Mouse (Mus musculus) CH12.LX (cell line): ENCODE data around the gene Rnf123. TPM values are rescaled to one million over a fixed set of nuclear protein-coding genes. Genes with fewer than 3 reads are reported as not detected.
A peak's percentile ranks its signal among the peaks of the same experiment; 100 is the strongest.

Experiments used
- DNase-seq: peaks from one replicate; pipeline ENCODE4 v3.0.0-alpha.2; 2013; ENCODE audit errors: extremely low read depth
- H3K27ac ChIP-seq: 2 replicates; pipeline ENCODE4 v1.5.1; 2012; ENCODE audit warnings: low read depth, mild to moderate bottlenecking, control low read depth, moderate library complexity; ENCODE audit not compliant: insufficient read depth
- H3K27me3 ChIP-seq: replicated peaks from 2 replicates; pipeline ENCODE3; 2012; ENCODE audit warnings: inconsistent platforms
- H3K36me3 ChIP-seq, 2 experiments: replicated peaks in 1 of 2; 2 replicates each; pipeline versions ENCODE3 to v1.6.1; 2012; ENCODE audit warnings: inconsistent platforms in 1 of 2, low read length in 1 of 2, mild to moderate bottlenecking in 1 of 2, mixed read lengths in 1 of 2, moderate library complexity in 1 of 2; ENCODE audit not compliant: control insufficient read depth in 1 of 2, insufficient read depth in 1 of 2
- H3K4me1 ChIP-seq, 2 experiments: 2 replicates each; pipeline ENCODE4 v1.6.1; 2012; ENCODE audit warnings: inconsistent platforms in 1 of 2, moderate library complexity in 1 of 2; ENCODE audit not compliant: insufficient read depth in 2 of 2, control insufficient read depth in 1 of 2
- H3K4me2 ChIP-seq: 2 replicates; pipeline ENCODE4 v1.6.1; 2012; ENCODE audit warnings: low read depth, mild to moderate bottlenecking, control low read depth; ENCODE audit not compliant: poor library complexity, insufficient read depth, severe bottlenecking
- H3K4me3 ChIP-seq, 3 experiments: fragments of 150-350 bp in 1 of 3; sonication (generic) in 1 of 3; replicated peaks in 1 of 3; 2 replicates each; pipeline versions ENCODE3 to v1.5.1; 2011 to 2012; ENCODE audit warnings: low read depth in 2 of 3, low read length in 2 of 3, mild to moderate bottlenecking in 2 of 3, moderate library complexity in 2 of 3, control low read depth in 1 of 3, improper control_type of control experiment in 1 of 3, inconsistent platforms in 1 of 3, mixed read lengths in 1 of 3; ENCODE audit not compliant: poor library complexity in 1 of 3
- H3K79me2 ChIP-seq: replicated peaks from 2 replicates; pipeline ENCODE4 v1.6.1; 2012; ENCODE audit warnings: mild to moderate bottlenecking, moderate library complexity; ENCODE audit not compliant: control insufficient read depth, poor library complexity, insufficient read depth, severe bottlenecking; ENCODE audit errors: extremely low read depth
- H3K9ac ChIP-seq: 2 replicates; pipeline ENCODE4 v1.6.1; 2012; ENCODE audit warnings: low read depth, mild to moderate bottlenecking, control low read depth, moderate library complexity; ENCODE audit not compliant: insufficient read depth
- H3K9me3 ChIP-seq: replicated peaks from 2 replicates; pipeline ENCODE3; 2012; ENCODE audit warnings: low read length, inconsistent platforms, mixed read lengths
- BHLHE40 ChIP-seq: IDR thresholded peaks from 2 replicates; pipeline ENCODE4 v1.6.1; 2011; ENCODE audit warnings: mild to moderate bottlenecking, low read depth, low read length, improper control_type of control experiment
- CHD2 ChIP-seq: IDR thresholded peaks from 2 replicates; pipeline ENCODE4 v1.6.1; 2011; ENCODE audit warnings: low read length, improper control_type of control experiment
- CTCF ChIP-seq, 2 experiments: IDR thresholded peaks in 1 of 2; conservative IDR thresholded peaks in 1 of 2; 2 replicates each; pipeline ENCODE4 v1.5.1; 2011 to 2012; ENCODE audit warnings: low read depth in 2 of 2, low read length in 2 of 2, improper control_type of control experiment in 1 of 2, inconsistent platforms in 1 of 2, mild to moderate bottlenecking in 1 of 2, moderate library complexity in 1 of 2
- HCFC1 ChIP-seq: IDR thresholded peaks from 2 replicates; pipeline ENCODE4 v1.6.1; 2012; ENCODE audit warnings: low read depth, mild to moderate bottlenecking, inconsistent platforms, low read length, improper control_type of control experiment
- IRF4 ChIP-seq: IDR thresholded peaks from 2 replicates; pipeline ENCODE4 v1.6.1; 2014; ENCODE audit warnings: low read depth, mild to moderate bottlenecking, inconsistent platforms, low read length, improper control_type of control experiment
- MAFK ChIP-seq: IDR thresholded peaks from 2 replicates; pipeline ENCODE4 v1.6.1; 2011; ENCODE audit warnings: low read length, improper control_type of control experiment; ENCODE audit not compliant: insufficient replicate concordance
- MAX ChIP-seq: IDR thresholded peaks from 2 replicates; pipeline ENCODE4 v1.6.1; 2011; ENCODE audit warnings: low read length, improper control_type of control experiment
- MAZ ChIP-seq: IDR thresholded peaks from 2 replicates; pipeline ENCODE4 v1.6.1; 2012; ENCODE audit warnings: low read depth, mild to moderate bottlenecking, inconsistent platforms, low read length, improper control_type of control experiment, moderate library complexity
- NELFE ChIP-seq: IDR thresholded peaks from 2 replicates; pipeline ENCODE4 v1.6.1; 2011; ENCODE audit warnings: low read depth, low read length, improper control_type of control experiment
- RAD21 ChIP-seq: IDR thresholded peaks from 2 replicates; pipeline ENCODE4 v1.6.1; 2011; ENCODE audit warnings: low read depth, mild to moderate bottlenecking, low read length, improper control_type of control experiment, moderate library complexity
- RCOR1 ChIP-seq: conservative IDR thresholded peaks from 2 replicates; pipeline ENCODE4 v1.6.1; 2012; ENCODE audit warnings: low read depth, mild to moderate bottlenecking, inconsistent platforms, low read length, improper control_type of control experiment
- SIN3A ChIP-seq: IDR thresholded peaks from 2 replicates; pipeline ENCODE4 v1.6.1; 2012; ENCODE audit warnings: low read length, improper control_type of control experiment, inconsistent platforms
- TBP ChIP-seq: conservative IDR thresholded peaks from 2 replicates; pipeline ENCODE4 v1.6.1; 2011; ENCODE audit warnings: low read depth, low read length, improper control_type of control experiment
- TCF12 ChIP-seq: IDR thresholded peaks from 2 replicates; pipeline ENCODE4 v1.6.1; 2014; ENCODE audit warnings: low read depth, mild to moderate bottlenecking, inconsistent platforms, low read length, improper control_type of control experiment
- UBTF ChIP-seq: IDR thresholded peaks from 2 replicates; pipeline ENCODE4 v1.6.1; 2012; ENCODE audit warnings: low read depth, mild to moderate bottlenecking, inconsistent platforms, low read length, improper control_type of control experiment, moderate library complexity
- USF1 ChIP-seq: IDR thresholded peaks from 2 replicates; pipeline ENCODE4 v1.6.1; 2014; ENCODE audit warnings: low read depth, mild to moderate bottlenecking, inconsistent platforms, low read length, improper control_type of control experiment
- USF2 ChIP-seq: conservative IDR thresholded peaks from 2 replicates; pipeline ENCODE4 v1.6.1; 2011; ENCODE audit warnings: low read depth, low read length, improper control_type of control experiment
- ZMIZ1 ChIP-seq: IDR thresholded peaks from 2 replicates; pipeline ENCODE4 v1.6.1; 2012; ENCODE audit warnings: low read depth, mild to moderate bottlenecking, inconsistent platforms, low read length, improper control_type of control experiment
- dilution Hi-C: fragments of 300-500 bp; cut with MboI; formaldehyde crosslinking; loops from 2 replicates; pipeline ENCODE4 v1.14.3; 2020; ENCODE audit warnings: low sequenced_read_pairs; ENCODE audit not compliant: extremely low pct_unique_long_range_greater_than_20kb, extremely low pct_ligation_motif_present
- in situ Hi-C: fragments of 300-500 bp; cut with MboI; formaldehyde crosslinking; loops from 3 replicates; pipeline ENCODE4 v1.14.3; 2019; ENCODE audit warnings: low sequenced_read_pairs, low pct_ligation_motif_present, low pct_unique_long_range_greater_than_20kb, mixed read lengths
- polyA plus RNA-seq: library from polyadenylated mRNA; unstranded; fragments of >175 nt; gene quantifications from 2 replicates; pipeline ENCODE4 v1.2.1, GENCODE M21; 2012; ENCODE audit warnings: low read depth; ENCODE audit not compliant: insufficient read length
- total RNA-seq, 2 experiments: library from RNA; depleted of rRNA; stranded (reverse); fragments of 300-350 nt in 1 of 2; fragments of >200 nt in 1 of 2; gene quantifications; 2 replicates each; pipeline ENCODE4 v1.2.3; 2012 to 2014

Gene Rnf123
- total and polyA plus RNA-seq, 3 experiments: 10.0 to 50.0 (median 28.8) TPM

- peaks cover 5 to 33% of the 10 kb centered on the region in 2 experiments for H3K36me3 ChIP-seq
- H3K4me2 ChIP-seq: no peak overlapping the region
- no peaks in the 10 kb centered on the region for H3K27me3 ChIP-seq
- TF ChIP-seq MAZ: no peak
- TF ChIP-seq IRF4: no peak
- TF ChIP-seq CHD2: no peak
- no peak for TF ChIP-seq MAX
- TF ChIP-seq UBTF: no peak
- TF ChIP-seq USF2: no peak
- no peak for TF ChIP-seq NELFE
- TF ChIP-seq HCFC1: no peak
- no peak for TF ChIP-seq RCOR1
- TF ChIP-seq TCF12: no peak
- TF ChIP-seq USF1: no peak
- TF ChIP-seq ZMIZ1: no peak
- no peak for TF ChIP-seq CTCF (conservative IDR thresholded peaks at IDR 0.05 in 1 of 2, IDR thresholded peaks at IDR 0.05 in 1 of 2; ENCODE audit: low read depth in 2 of 2, low read length in 2 of 2)
- TF ChIP-seq RAD21: no peak
- dilution Hi-C loops (no loop called here), in situ Hi-C loops (no loop called here)
- no peaks in the 10 kb centered on the region for H3K9me3 ChIP-seq
- H3K4me1 ChIP-seq: peaks cover 4 to 48% of the 10 kb centered on the region in 2 experiments; a peak in 3 of 4 replicates
- no peak overlapping the region for H3K9ac ChIP-seq
- no peak overlapping the region for H3K4me3 ChIP-seq
- no peak for DNase-seq
- no peak overlapping the region for H3K27ac ChIP-seq
- peaks cover 65% of the 10 kb centered on the region for H3K79me2 ChIP-seq
Measured at GRCm38 (mm10) chr9:108008041-108008440, 75.1 kb downstream of the Rnf123 start.

DNA sequence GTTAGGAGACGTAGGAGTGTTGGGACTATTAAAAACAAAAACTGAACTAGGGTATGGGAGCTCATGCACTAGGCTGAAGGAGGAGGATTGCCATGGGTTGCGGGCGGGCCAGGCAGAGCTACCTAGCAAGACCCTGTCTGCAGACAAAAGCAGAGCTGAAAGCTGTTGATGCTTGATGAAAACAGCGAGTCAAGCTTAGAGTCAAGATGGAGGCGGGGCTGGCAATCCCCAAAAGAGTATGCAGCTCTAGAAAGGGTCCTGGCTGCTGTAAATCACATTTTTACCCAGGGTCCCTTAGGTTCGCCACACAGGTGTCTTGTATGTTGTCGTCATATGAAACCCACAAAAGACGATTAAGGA is 79.6 kb downstream of the Rnf123 start:
- Histone ChIP-seq H3K9ac (peak overlapping the region; percentile 92), H3K4me1 (peaks cover 0 to 36% of the 10 kb centered on the region in 2 experiments; a peak in 2 of 4 replicates), H3K4me2 (peak overlapping the region; percentile 45), H3K79me2 (peaks cover 50% of the 10 kb centered on the region), H3K27ac (no peak overlapping the region), H3K36me3 (peaks cover 2 to 15% of the 10 kb centered on the region in 2 experiments), H3K4me3 (peak overlapping the region; percentile 64 to 96 (median 93)), H3K9me3 (no peaks in the 10 kb centered on the region), H3K27me3 (no peaks in the 10 kb centered on the region)
- dilution Hi-C loops (no loop called here), in situ Hi-C loops (no loop called here)
- no peak for DNase-seq
- TF ChIP-seq SIN3A (no peak), MAFK (no peak), BHLHE40 (0 out of 2 replicates have a peak, but pooled peaks have one; percentile 11), NELFE (no peak), TBP (no peak)
